Mouse (Mus musculus) hindbrain, embryonic 11.5 days (tissue): ENCODE data around the gene B9d1. TPM values are rescaled to one million over a fixed set of nuclear protein-coding genes. Genes with fewer than 3 reads are reported as not detected.
A peak's percentile ranks its signal among the peaks of the same experiment; 100 is the strongest.

Experiments
- ATAC-seq: fragments of 200-750 bp; cut with Nextera tagmentation; 2 replicates; pipeline ENCODE4 v1.8.0; 2017; ENCODE audit warnings: mild to moderate bottlenecking, moderate TSS enrichment, moderate library complexity; ENCODE audit not compliant: low FRiP score
- DNase-seq: peaks from one replicate; pipeline ENCODE4 v3.0.0-alpha.2; 2015; ENCODE audit warnings: low spot score
- H3K27ac ChIP-seq: fragments of 300-500 bp; sonication (generic); 2 replicates; pipeline ENCODE4 v1.5.1; 2014; ENCODE audit warnings: mild to moderate bottlenecking, low read depth, low read length
- H3K27me3 ChIP-seq: fragments of 300-500 bp; sonication (generic); 2 replicates; pipeline ENCODE4 v1.6.1; 2014; ENCODE audit warnings: mild to moderate bottlenecking, low read length, moderate library complexity, mixed read lengths; ENCODE audit not compliant: control insufficient read depth, insufficient read depth
- H3K36me3 ChIP-seq: fragments of 300-500 bp; sonication (generic); 2 replicates; pipeline ENCODE4 v1.6.1; 2014; ENCODE audit warnings: mild to moderate bottlenecking, low read length, moderate library complexity, mixed read lengths; ENCODE audit not compliant: control insufficient read depth, insufficient read depth
- H3K4me1 ChIP-seq: fragments of 300-500 bp; sonication (generic); replicated peaks from 2 replicates; pipeline ENCODE4 v1.6.1; 2014; ENCODE audit warnings: low read length, mixed read lengths; ENCODE audit not compliant: control insufficient read depth, insufficient read depth
- H3K4me2 ChIP-seq: fragments of 300-500 bp; sonication (generic); replicated peaks from 2 replicates; pipeline ENCODE4 v1.6.1; 2014; ENCODE audit warnings: mild to moderate bottlenecking, low read depth, low read length
- H3K4me3 ChIP-seq: fragments of 300-500 bp; sonication (generic); 2 replicates; pipeline ENCODE4 v1.5.1; 2014; ENCODE audit warnings: low read depth, low read length
- H3K9ac ChIP-seq: fragments of 300-500 bp; sonication (generic); 2 replicates; pipeline ENCODE4 v1.6.1; 2014; ENCODE audit warnings: low read depth, low read length
- H3K9me3 ChIP-seq: fragments of 300-500 bp; sonication (generic); 2 replicates; pipeline ENCODE4 v1.6.1; 2016; ENCODE audit warnings: low read length; ENCODE audit not compliant: control insufficient read depth
- WGBS: fragments of 180-500 bp; shearing (Covaris S2); extraction: QIAGEN DNeasy Blood & Tissue Kit; methylation state at CpG from one replicate; pipeline ENCODE4 v1.1.7; 2014; 5-methylcytosine and 5-hydroxymethylcytosine counted together
- polyA plus RNA-seq: library from polyadenylated mRNA; unstranded; fragments of >200 nt; fragmentation: Nextera tagmentation; extraction: Ambion mirVana; gene quantifications from 2 replicates; pipeline ENCODE4 v1.2.1, GENCODE M21; 2014

Gene B9d1
- polyA plus RNA-seq: 34.3 and 42.1 TPM in 2 replicates

DNA sequence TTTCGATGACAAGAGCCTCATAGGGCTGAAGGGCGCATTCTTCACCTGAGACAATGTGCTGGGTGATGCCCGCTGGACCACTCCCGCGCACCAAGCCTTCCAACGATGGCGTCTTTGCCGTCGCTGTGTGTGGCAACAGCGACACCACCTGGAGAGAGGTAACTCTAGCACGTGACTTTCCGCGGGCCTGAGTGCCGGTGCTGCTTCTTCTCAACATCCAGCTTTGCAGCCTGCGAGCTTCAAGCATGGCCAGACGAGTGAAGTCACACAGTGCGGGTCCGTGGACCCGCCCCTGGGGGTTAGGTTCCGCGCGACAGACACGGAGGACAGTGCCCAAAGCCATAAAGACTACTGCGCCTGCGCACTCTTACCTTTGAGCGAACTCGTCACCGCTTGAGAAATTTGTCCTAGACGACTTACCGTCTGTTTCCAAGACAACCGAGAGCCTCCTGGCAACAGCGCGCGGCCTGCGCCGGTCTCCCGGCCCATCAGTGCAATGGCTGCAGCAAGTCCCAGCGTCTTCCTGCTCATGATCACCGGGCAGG, at the start of gene B9d1:
B9d1 (plus strand) TSS at position 432 of the 545 bp plus-strand sequence.
- H3K4me2 ChIP-seq: peak within 1 kb of the TSS; percentile 51
- ATAC-seq (peak; percentile 90), DNase-seq (peak; percentile 99)
- no peaks in the 10 kb centered on the region for H3K9me3 ChIP-seq
- peak within 1 kb of the TSS; percentile 50 for H3K4me3 ChIP-seq
- no peaks in the 10 kb centered on the region for H3K36me3 ChIP-seq
- no peaks in the 10 kb centered on the region for H3K27me3 ChIP-seq
- H3K27ac ChIP-seq: peak within 1 kb of the TSS; percentile 54; the same call in 1 of the 2 replicates
- H3K4me1 ChIP-seq: peaks cover 7% of the 10 kb centered on the region; the same call in 1 of the 2 replicates
- peak within 1 kb of the TSS; percentile 59 for H3K9ac ChIP-seq
- under 1% methylated on average over 39 of the region's 39 CpGs for WGBS

DNA sequence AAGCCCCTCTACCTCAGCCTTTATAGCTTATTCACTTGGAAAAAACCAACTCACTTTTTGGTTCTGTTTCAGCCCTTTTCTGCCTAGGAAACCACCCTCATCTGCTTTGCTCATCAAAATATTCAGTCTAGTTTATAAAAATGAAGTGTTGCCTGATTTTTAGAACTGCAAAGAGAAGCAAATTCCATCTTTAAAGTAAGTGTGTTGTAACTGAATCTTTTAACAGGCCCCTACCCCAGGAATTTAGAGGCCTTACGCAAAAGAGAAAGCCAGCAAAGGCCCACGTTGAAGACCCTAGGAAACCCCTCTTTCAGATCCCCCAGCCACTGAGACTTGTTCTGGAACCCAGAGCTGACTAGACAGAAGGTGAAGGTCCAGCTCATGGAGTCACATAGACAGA, 40.9 kb upstream of the B9d1 start:
- no peak for ATAC-seq
- DNase-seq: no peak
- Histone ChIP-seq H3K4me2 (no peak overlapping the region), H3K4me3 (no peak overlapping the region), H3K9me3 (no peaks in the 10 kb centered on the region), H3K36me3 (no peaks in the 10 kb centered on the region), H3K27me3 (no peaks in the 10 kb centered on the region), H3K4me1 (no peaks in the 10 kb centered on the region), H3K9ac (no peak overlapping the region), H3K27ac (no peak overlapping the region)
- WGBS: 72% methylated on average over 2 of the region's 2 CpGs

DNA sequence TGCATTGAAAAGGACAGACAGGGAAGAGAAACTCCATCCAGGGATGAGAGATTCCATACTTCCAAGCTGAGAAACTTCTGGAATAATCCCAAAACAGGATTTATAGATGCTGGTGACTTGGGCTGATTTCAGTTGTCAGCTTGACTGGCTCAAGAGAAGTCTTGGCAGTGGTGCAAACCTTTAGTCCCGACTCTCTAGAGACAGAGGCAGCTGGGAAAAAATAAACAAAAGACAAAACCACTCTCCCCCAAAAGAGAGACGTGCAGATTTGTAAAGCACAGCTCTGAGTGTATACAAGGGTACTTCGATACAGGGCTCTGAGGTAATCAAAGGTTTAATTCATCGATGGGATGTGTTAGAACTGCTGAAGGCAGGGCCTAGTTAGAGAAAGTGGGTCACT, 39.5 kb upstream of the B9d1 start:
- no peak for DNase-seq
- Histone ChIP-seq H3K9me3 (no peaks in the 10 kb centered on the region), H3K4me3 (no peak overlapping the region), H3K27ac (no peak overlapping the region), H3K9ac (no peak overlapping the region), H3K36me3 (no peaks in the 10 kb centered on the region), H3K4me2 (no peak overlapping the region), H3K4me1 (no peaks in the 10 kb centered on the region), H3K27me3 (no peaks in the 10 kb centered on the region)
- 71% methylated on average over 4 of the region's 4 CpGs for WGBS
- ATAC-seq: no peak

DNA sequence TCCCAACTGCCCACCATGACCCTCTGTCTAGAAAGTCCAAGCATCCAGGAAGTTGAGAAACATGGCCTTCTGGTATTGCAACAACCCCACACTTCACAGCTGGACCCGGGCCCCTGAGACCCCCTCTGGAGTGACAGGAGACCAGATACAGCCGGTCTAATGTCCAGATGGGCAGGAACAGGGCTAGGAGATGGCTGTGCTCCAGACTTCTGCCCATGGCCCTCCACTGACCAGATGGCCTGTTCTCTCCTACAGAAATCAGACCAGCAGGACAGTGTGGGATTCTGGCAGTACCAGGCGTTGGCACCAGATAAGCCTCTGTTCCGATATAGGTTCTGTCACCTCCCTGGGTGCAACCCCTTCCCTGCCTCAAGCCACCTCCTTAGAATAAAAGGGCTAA, 36.4 kb upstream of the B9d1 start:
- no peaks in the 10 kb centered on the region for H3K36me3 ChIP-seq
- WGBS: 79% methylated on average over 4 of the region's 4 CpGs
- no peak overlapping the region for H3K27ac ChIP-seq
- H3K27me3 ChIP-seq: no peaks in the 10 kb centered on the region
- ATAC-seq (no peak), DNase-seq (no peak)
- no peak overlapping the region for H3K9ac ChIP-seq
- no peaks in the 10 kb centered on the region for H3K4me1 ChIP-seq
- no peaks in the 10 kb centered on the region for H3K9me3 ChIP-seq
- no peak overlapping the region for H3K4me3 ChIP-seq
- H3K4me2 ChIP-seq: no peak overlapping the region

DNA sequence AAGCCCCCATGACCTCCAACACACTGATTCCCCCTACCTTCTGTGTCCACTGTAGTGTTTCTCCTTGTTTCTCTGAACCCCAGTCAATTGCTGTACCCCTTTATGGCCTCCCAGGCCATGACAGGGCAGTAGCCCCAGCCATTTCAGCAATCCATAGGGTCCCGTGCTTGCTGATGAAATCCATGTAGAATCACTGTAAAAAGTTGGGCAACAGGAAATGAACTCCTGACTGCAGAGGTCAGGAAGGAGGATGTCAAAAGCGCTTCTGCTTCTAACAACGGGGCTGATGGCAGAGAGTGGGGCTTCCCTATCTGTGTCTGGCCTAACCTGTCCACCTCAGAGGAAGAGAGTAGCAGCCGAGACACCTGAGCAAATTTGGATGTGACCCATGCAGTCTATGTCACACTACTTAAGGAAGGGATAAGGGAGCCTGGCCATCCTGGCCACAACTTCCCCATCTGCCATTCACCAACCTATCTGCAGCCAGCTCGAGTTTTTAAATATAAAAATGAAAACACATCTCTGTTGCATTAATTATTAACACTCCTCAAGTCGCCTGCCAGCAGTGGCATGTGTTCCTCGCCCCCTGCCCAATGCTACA, 35.5 kb upstream of the B9d1 start:
- no peaks in the 10 kb centered on the region for H3K4me1 ChIP-seq
- no peaks in the 10 kb centered on the region for H3K36me3 ChIP-seq

DNA sequence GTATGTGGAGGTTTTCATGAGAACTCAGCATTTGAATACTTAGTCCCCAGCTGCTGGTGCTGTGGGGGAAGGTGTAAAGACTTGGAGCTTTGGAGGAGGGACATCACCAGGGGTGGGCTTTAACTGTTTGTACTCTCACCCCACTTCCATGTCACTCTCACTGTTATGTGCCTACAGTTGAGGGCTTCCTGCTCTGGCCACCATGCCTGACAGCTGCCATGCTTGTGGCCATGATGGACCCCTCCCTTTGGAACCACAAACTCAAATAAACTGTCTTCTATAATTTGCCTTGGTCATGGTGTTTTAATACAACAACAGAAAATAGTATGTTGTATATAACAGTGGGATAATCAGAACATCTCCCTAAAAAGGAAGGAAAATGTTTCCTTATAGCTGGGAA, 34.1 kb upstream of the B9d1 start:
- Histone ChIP-seq H3K36me3 (no peaks in the 10 kb centered on the region), H3K4me1 (no peaks in the 10 kb centered on the region)
- ATAC-seq: no peak

More for the DNA sequence above, 35.5 kb upstream of the B9d1 start:
- DNase-seq: no peak
- Histone ChIP-seq H3K9ac (no peak overlapping the region), H3K27me3 (no peaks in the 10 kb centered on the region), H3K4me2 (no peak overlapping the region), H3K9me3 (no peaks in the 10 kb centered on the region), H3K27ac (no peak overlapping the region), H3K4me3 (no peak overlapping the region)
- 76% methylated on average over 7 of the region's 7 CpGs for WGBS
- no peak for ATAC-seq

DNA sequence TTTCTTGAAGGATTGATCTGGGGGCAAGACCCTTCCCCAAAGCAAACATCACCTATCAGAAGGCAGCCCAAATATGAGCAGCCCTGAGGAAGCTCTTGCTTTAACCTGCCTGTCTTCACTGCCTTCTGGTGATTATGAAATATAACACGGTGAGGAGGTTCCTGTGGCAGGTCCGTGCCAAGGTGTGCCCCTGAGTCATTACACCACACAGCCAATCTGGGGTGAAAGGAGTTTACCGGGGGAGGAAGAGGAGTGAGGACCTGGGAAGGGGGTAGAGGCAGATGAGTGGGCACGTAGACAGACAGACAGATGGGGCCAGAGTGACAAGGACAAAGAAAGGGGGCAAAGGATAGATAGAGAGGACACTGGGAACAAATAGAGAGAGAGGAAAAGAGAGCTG, 31.3 kb upstream of the B9d1 start:
- Histone ChIP-seq H3K9me3 (no peaks in the 10 kb centered on the region), H3K27me3 (no peaks in the 10 kb centered on the region), H3K9ac (no peak overlapping the region), H3K4me3 (no peak overlapping the region), H3K36me3 (no peaks in the 10 kb centered on the region), H3K4me1 (peaks cover 7% of the 10 kb centered on the region; the same call in 1 of the 2 replicates), H3K4me2 (no peak overlapping the region), H3K27ac (no peak overlapping the region)
- 70% methylated on average over 4 of the region's 4 CpGs for WGBS
- ATAC-seq: no peak
- no peak for DNase-seq

More for the DNA sequence above, 34.1 kb upstream of the B9d1 start:
- Histone ChIP-seq H3K27ac (no peak overlapping the region), H3K9me3 (no peaks in the 10 kb centered on the region), H3K4me3 (no peak overlapping the region), H3K9ac (no peak overlapping the region), H3K4me2 (no peak overlapping the region), H3K27me3 (no peaks in the 10 kb centered on the region)
- no peak for DNase-seq

DNA sequence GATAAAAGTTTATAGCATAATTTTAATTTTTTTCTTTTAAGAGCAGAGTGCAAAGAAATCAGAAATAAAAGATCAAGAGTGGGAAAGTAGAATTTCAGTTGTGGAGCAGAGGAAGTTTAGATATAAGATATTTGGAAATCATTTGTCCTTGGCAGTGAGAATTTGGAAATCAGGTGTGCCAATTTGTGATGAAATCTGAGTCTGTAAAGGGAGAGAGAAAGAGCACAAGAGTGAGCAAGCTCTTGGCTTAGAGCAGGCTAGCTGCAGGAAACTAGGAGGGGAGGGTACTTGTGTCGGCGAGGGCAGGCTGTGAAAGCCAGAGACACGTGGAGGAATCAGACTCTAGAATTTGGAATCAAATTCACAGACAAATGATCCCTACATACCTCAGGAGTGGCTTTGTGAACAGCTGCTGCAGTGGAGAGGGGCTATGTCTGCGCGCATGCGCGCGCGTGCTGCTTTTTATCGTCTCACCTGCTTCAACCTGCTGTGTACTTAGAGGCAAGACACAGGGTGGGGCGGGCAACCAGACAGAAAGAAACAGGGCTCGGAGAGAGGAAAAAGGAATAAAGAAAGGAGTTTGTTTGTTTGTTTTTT, 28.1 kb upstream of the B9d1 start:
- Histone ChIP-seq H3K36me3 (no peaks in the 10 kb centered on the region), H3K9me3 (no peaks in the 10 kb centered on the region), H3K4me3 (no peak overlapping the region), H3K9ac (no peak overlapping the region), H3K27me3 (no peaks in the 10 kb centered on the region), H3K4me1 (peaks cover 7% of the 10 kb centered on the region; the same call in 1 of the 2 replicates), H3K27ac (no peak overlapping the region), H3K4me2 (0 out of 2 replicates have a peak overlapping the region, but pooled peaks have one; percentile 7)
- 49% methylated on average over 12 of the region's 12 CpGs for WGBS
- peak; percentile 15 for DNase-seq
- ATAC-seq: no peak
